ENCODE assay signal across 9 mouse cellular contexts in genomic region chr7:24944257-24944950, GRCm38 (mm10). TPM values are rescaled to one million over a fixed set of nuclear protein-coding genes. Genes with fewer than 3 reads are reported as not detected.
A peak's percentile ranks its signal among the peaks of the same experiment; 100 is the strongest.
DNase-seq lines count a peak whose midpoint lies in the region; ATAC-seq lines count a peak whose summit lies in the region.
"Had no signal": no experiment of that assay in that cellular context is flagged by ENCODE, and none has a peak within 500 bp of the region (broad histone marks: within the 10 kb centered on the region; RNA-seq: fewer than 3 reads in every experiment).

Gene Gm4881, minus strand, starts transcription at chr7:24944494.

- WGBS in neural tube, embryonic 11.5 days, result under 1% methylated on average over 67 of the region's 72 CpGs
- under 1% methylated on average over 69 of the region's 72 CpGs for WGBS in forebrain, embryonic 12.5 days
- 1% methylated on average over 70 of the region's 72 CpGs for WGBS in limb, embryonic 13.5 days
- 1% methylated on average over 69 of the region's 72 CpGs for WGBS in stomach, embryonic 15.5 days

- H3K4me2 ChIP-seq in neural tube, embryonic 11.5 days (ENCODE audit: low read depth), result peak within 1 kb of the TSS; percentile 45
- peak within 1 kb of the TSS; percentile 64 for H3K4me2 ChIP-seq in forebrain, embryonic 12.5 days
- peak within 1 kb of the TSS; percentile 75 for H3K4me2 ChIP-seq in limb, embryonic 13.5 days (replicated peaks)
- H3K4me2 ChIP-seq in stomach, embryonic 15.5 days, result peak within 1 kb of the TSS; percentile 71

- H3K27me3 ChIP-seq in neural tube, embryonic 11.5 days (ENCODE audit: control insufficient read depth, insufficient read depth, low read length), result peaks cover 84% of the 10 kb centered on the region
- H3K27me3 ChIP-seq in forebrain, embryonic 12.5 days, result peaks cover 100% of the 10 kb centered on the region
- H3K27me3 ChIP-seq in limb, embryonic 13.5 days, result peaks cover 100% of the 10 kb centered on the region
- peaks cover 89% of the 10 kb centered on the region for H3K27me3 ChIP-seq in stomach, embryonic 15.5 days (replicated peaks)

- no peak within 1 kb of the TSS for H3K27ac ChIP-seq in neural tube, embryonic 11.5 days (ENCODE audit: low read depth, low read length)
- H3K27ac ChIP-seq in forebrain, embryonic 12.5 days, result no peak within 1 kb of the TSS
- no peak within 1 kb of the TSS for H3K27ac ChIP-seq in limb, embryonic 13.5 days
- no peak within 1 kb of the TSS for H3K27ac ChIP-seq in stomach, embryonic 15.5 days

- DNase-seq in neural tube, embryonic 11.5 days (ENCODE audit: low spot score), result no peak
- DNase-seq in neural tube, embryonic 10.5 days (ENCODE audit: extremely low spot score, low spot score), result no peak
- DNase-seq in adrenal gland, adult 8-10 months, result no peak
- no peak for DNase-seq in right cerebral cortex, postnatal 36 days (ENCODE audit: low spot score in 2 of 2)

- peaks cover 4% of the 10 kb centered on the region; the same call in 1 of the 2 replicates for H3K4me1 ChIP-seq in neural tube, embryonic 11.5 days (ENCODE audit: control insufficient read depth, insufficient read depth, low read length)
- peaks cover 23% of the 10 kb centered on the region for H3K4me1 ChIP-seq in forebrain, embryonic 12.5 days
- 0 out of 2 replicates have a peak, but pooled peaks cover 9% of the 10 kb centered on the region for H3K4me1 ChIP-seq in limb, embryonic 13.5 days
- peaks cover 10% of the 10 kb centered on the region for H3K4me1 ChIP-seq in stomach, embryonic 15.5 days

- peak within 1 kb of the TSS; percentile 32 for H3K4me3 ChIP-seq in neural tube, embryonic 11.5 days (ENCODE audit: low read depth, low read length)
- peak within 1 kb of the TSS; percentile 40 for H3K4me3 ChIP-seq in forebrain, embryonic 12.5 days (replicated peaks)
- peak within 1 kb of the TSS; percentile 44 for H3K4me3 ChIP-seq in limb, embryonic 13.5 days
- peak within 1 kb of the TSS; percentile 39 for H3K4me3 ChIP-seq in stomach, embryonic 15.5 days (replicated peaks)

- H3K9ac ChIP-seq in neural tube, embryonic 11.5 days (ENCODE audit: low read length), result no peak within 1 kb of the TSS
- H3K9ac ChIP-seq in forebrain, embryonic 12.5 days, result 0 out of 2 replicates have a peak within 1 kb of the TSS, but pooled peaks have one; percentile 4
- H3K9ac ChIP-seq in limb, embryonic 13.5 days, result peak within 1 kb of the TSS; percentile 57
- H3K9ac ChIP-seq in stomach, embryonic 15.5 days, result no peak within 1 kb of the TSS

- H3K9me3 ChIP-seq in neural tube, embryonic 11.5 days (ENCODE audit: control insufficient read depth, low read length), result no peaks in the 10 kb centered on the region
- H3K9me3 ChIP-seq in forebrain, embryonic 12.5 days, result no peaks in the 10 kb centered on the region
- H3K9me3 ChIP-seq in limb, embryonic 13.5 days, result no peaks in the 10 kb centered on the region
- H3K9me3 ChIP-seq in stomach, embryonic 15.5 days, result no peaks in the 10 kb centered on the region

- ATAC-seq in neural tube, embryonic 11.5 days (ENCODE audit: insufficient read depth, low FRiP score, low TSS enrichment), result no peak
- ATAC-seq in forebrain, embryonic 12.5 days (ENCODE audit: low FRiP score), result no peak
- ATAC-seq in limb, embryonic 13.5 days (ENCODE audit: low FRiP score, low read depth), result no peak
- no peak for ATAC-seq in stomach, embryonic 15.5 days (ENCODE audit: insufficient read depth, low FRiP score, low read depth)

- H3K36me3 ChIP-seq in neural tube, embryonic 11.5 days (ENCODE audit: control insufficient read depth, insufficient read depth, low read length), result no peaks in the 10 kb centered on the region
- H3K36me3 ChIP-seq in forebrain, embryonic 12.5 days (replicated peaks), result no peaks in the 10 kb centered on the region
- no peaks in the 10 kb centered on the region for H3K36me3 ChIP-seq in limb, embryonic 13.5 days
- no peaks in the 10 kb centered on the region for H3K36me3 ChIP-seq in stomach, embryonic 15.5 days

RNA-seq across cellular contexts. Expression of gene Gm4881, which starts in this region (rescaled TPM):
- 0.28 and 0.86 TPM in 2 replicates for polyA plus RNA-seq in neural tube, embryonic 11.5 days (2014; fragmentation: Nextera tagmentation; extraction: Ambion mirVana)
- polyA plus RNA-seq in forebrain, embryonic 12.5 days (2016; fragmentation: Nextera tagmentation; extraction: Ambion mirVana), result 1.0 and 1.7 TPM in 2 replicates
- not detected in 2 replicates for polyA plus RNA-seq in limb, embryonic 13.5 days (2015; fragmentation: Nextera tagmentation; extraction: Ambion mirVana)
- polyA plus RNA-seq in stomach, embryonic 15.5 days (2015; fragmentation: Nextera tagmentation; extraction: Ambion mirVana), result not detected in 2 replicates
- total RNA-seq in adrenal gland, adult 8-10 months (2022), result not detected
- total RNA-seq: hematopoietic stem cell, adult 5-6 weeks; neutrophil, adult 5-6 weeks had no signal

Comparison
In these comparisons a context has a peak if more than half of its experiments do, and no peak if none do; other contexts are left out.
1. H3K9ac ChIP-seq: peak in forebrain, embryonic 12.5 days (single experiment) and limb, embryonic 13.5 days (single experiment); none in neural tube, embryonic 11.5 days (single experiment) and stomach, embryonic 15.5 days (single experiment).
2. Peak in every context shown above with its lines, with median percentiles within 50 percentile points of each other: H3K4me2 ChIP-seq and H3K4me3 ChIP-seq.